Mouse (Mus musculus): ENCODE data around the gene Hbq1a. TPM values are rescaled to one million over a fixed set of nuclear protein-coding genes. Genes with fewer than 3 reads are reported as not detected.

Hbq1a gene
- polyA plus RNA-seq, 1 experiment from 2014 or later, result 0.89 TPM

GRCm38 (mm10) chr11:32340476-32341473 is 40.9 kb downstream of the Hbq1a start:
- H3K9me3 ChIP-seq, result no peaks in the 10 kb centered on the region
- H3K36me3 ChIP-seq, result no peaks in the 10 kb centered on the region
- peaks cover 10% of the 10 kb centered on the region; the same call in 1 of the 2 replicates for H3K4me1 ChIP-seq
- no peak overlapping the region for H3K4me3 ChIP-seq (replicated peaks)
- no peaks in the 10 kb centered on the region for H3K27me3 ChIP-seq (replicated peaks)
- no peak overlapping the region for H3K9ac ChIP-seq
- H3K4me2 ChIP-seq, result 0 out of 2 replicates have a peak overlapping the region, but pooled peaks have one; percentile 27
- 32% methylated on average over 17 of the region's 17 CpGs for WGBS
- ATAC-seq (ENCODE audit: insufficient read depth, low FRiP score, low read depth), result no peak; the same call in 1 of the 2 replicates
- H3K27ac ChIP-seq, result 0 out of 2 replicates have a peak overlapping the region, but pooled peaks have one; percentile 21

DNA sequence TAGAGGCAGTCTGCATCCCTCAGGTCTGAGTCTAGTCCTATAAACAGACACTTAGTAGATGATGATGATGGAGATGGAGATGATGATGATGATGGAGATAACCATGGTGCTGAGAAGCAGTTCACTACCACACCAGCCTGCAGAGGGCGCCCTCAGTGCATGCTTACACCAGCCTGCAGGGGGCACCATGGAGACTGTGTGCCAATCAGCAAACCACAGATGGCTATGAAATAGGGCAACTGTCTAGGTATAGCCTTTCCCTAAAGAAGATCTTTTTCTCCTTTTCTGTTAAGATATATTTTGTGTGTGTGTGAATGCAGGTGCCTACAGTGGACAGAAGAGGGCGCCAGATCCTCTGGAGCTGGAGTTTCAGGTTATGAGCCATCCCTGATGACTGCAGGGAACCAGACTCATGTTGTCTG is 42.9 kb downstream of the Hbq1a start:
- Histone ChIP-seq H3K4me1 (peaks cover 21% of the 10 kb centered on the region), H3K9me3 (no peaks in the 10 kb centered on the region), H3K27me3 (replicated peaks) (no peaks in the 10 kb centered on the region), H3K36me3 (no peaks in the 10 kb centered on the region), H3K4me2 (no peak overlapping the region), H3K9ac (no peak overlapping the region), H3K27ac (no peak overlapping the region), H3K4me3 (replicated peaks) (no peak overlapping the region)
- 23% methylated on average over 2 of the region's 2 CpGs for WGBS
- no peak for ATAC-seq (ENCODE audit: insufficient read depth, low FRiP score, low read depth)

DNA sequence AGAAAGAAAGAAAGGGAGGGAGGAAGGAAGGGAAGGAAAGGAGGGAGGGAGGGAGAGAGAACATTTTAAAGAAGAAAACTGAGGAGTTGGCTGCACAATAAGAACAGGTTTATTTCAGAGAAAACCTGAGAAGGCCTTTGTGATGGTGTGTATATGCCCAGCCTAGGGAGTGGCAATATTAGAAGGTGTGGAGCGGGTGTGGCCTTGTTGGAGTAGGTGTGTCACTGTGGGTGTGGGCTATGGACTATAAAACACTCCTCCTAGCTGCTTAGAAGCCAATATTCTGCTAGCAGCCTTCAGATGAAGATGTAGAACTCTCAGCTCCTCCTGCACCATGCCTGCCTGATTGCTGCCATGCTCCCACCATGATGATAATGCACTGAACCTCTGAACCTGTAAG is 43.5 kb downstream of the Hbq1a start:
- Histone ChIP-seq H3K9ac (no peak overlapping the region), H3K36me3 (no peaks in the 10 kb centered on the region), H3K4me3 (replicated peaks) (no peak overlapping the region), H3K27ac (no peak overlapping the region), H3K27me3 (replicated peaks) (no peaks in the 10 kb centered on the region), H3K9me3 (no peaks in the 10 kb centered on the region), H3K4me2 (no peak overlapping the region), H3K4me1 (peaks cover 22% of the 10 kb centered on the region)
- no peak for ATAC-seq (ENCODE audit: insufficient read depth, low FRiP score, low read depth)
- 76% methylated on average over 1 of the region's 1 CpGs for WGBS

DNA sequence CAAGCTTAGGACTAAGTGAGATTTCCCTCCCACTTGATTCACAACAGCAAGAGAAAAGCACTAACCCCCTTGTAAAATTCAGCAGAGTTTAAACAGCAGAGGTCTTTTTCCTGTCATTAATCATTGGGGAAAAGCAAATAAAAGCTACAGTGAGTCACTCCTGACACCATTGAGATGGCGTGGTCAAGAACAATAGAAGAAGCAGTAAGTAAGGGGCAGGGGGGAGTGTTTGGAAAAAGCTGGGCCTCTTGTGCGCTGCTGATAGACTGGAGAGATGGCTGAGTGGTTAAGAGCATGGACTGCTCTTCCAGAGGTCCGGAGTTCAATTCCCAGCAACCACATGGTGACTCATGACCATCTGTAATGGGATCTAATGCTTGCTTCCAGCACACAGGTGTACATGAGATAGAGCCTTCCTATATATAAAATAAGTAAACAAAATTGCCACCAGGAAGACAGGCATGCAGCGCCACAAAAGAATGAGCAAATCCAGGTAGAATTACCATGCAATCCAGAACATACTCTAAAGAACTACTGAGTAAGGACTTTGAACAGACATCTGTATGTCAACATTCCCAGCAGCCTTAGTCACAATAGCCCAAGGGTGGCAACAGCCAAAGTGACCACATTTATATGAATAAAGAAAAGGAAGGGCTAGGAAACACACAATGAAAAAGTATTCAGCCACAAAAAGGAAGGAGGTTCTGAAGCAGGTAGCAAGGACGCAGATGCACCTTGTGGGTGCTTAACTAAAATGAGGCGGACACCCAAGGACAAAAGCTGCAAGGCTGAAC is 45.8 kb downstream of the Hbq1a start:
- H3K36me3 ChIP-seq, result no peaks in the 10 kb centered on the region
- peaks cover 37% of the 10 kb centered on the region for H3K4me1 ChIP-seq
- peak overlapping the region; percentile 70 for H3K27ac ChIP-seq
- H3K9ac ChIP-seq, result no peak overlapping the region
- H3K27me3 ChIP-seq (replicated peaks), result no peaks in the 10 kb centered on the region
- no peaks in the 10 kb centered on the region for H3K9me3 ChIP-seq
- peak; percentile 56 for ATAC-seq (ENCODE audit: insufficient read depth, low FRiP score, low read depth)
- WGBS, result 56% methylated on average over 6 of the region's 6 CpGs
- H3K4me3 ChIP-seq (replicated peaks), result no peak overlapping the region
- 0 out of 2 replicates have a peak overlapping the region, but pooled peaks have one; percentile 14 for H3K4me2 ChIP-seq

- Histone ChIP-seq H3K4me3 (replicated peaks) (peak overlapping the region; percentile 84), H3K27me3 (replicated peaks) (no peaks in the 10 kb centered on the region), H3K4me2 (peak overlapping the region; percentile 89), H3K36me3 (peaks cover 10% of the 10 kb centered on the region), H3K4me1 (peaks cover 34% of the 10 kb centered on the region), H3K9ac (peak overlapping the region; percentile 92), H3K27ac (peak overlapping the region; percentile 86), H3K9me3 (no peaks in the 10 kb centered on the region)
- ATAC-seq (ENCODE audit: insufficient read depth, low FRiP score, low read depth), result no peak
- WGBS, result 4% methylated on average over 10 of the region's 10 CpGs
Observed at GRCm38 (mm10) chr11:32347264-32347606, 47.4 kb downstream of the Hbq1a start.

- no peaks in the 10 kb centered on the region for H3K9me3 ChIP-seq
- ATAC-seq (ENCODE audit: insufficient read depth, low FRiP score, low read depth), result peak; percentile 63
- WGBS, result under 1% methylated on average over 63 of the region's 86 CpGs
- H3K27ac ChIP-seq, result peak within 1 kb of the TSS; percentile 86
- H3K27me3 ChIP-seq (replicated peaks), result no peaks in the 10 kb centered on the region
- peaks cover 14% of the 10 kb centered on the region for H3K36me3 ChIP-seq
- peak within 1 kb of the TSS; percentile 84 for H3K4me3 ChIP-seq (replicated peaks)
- H3K4me2 ChIP-seq, result peak within 1 kb of the TSS; percentile 89
- H3K4me1 ChIP-seq, result peaks cover 34% of the 10 kb centered on the region
- peak within 1 kb of the TSS; percentile 92 for H3K9ac ChIP-seq
Observed at GRCm38 (mm10) chr11:32347607-32348432, 48.0 kb downstream of the Hbq1a start, which contains the start of gene Sh3pxd2b. Gene Sh3pxd2b, plus strand, starts transcription at chr11:32347820.

- no peak for ATAC-seq (ENCODE audit: insufficient read depth, low FRiP score, low read depth)
- peak overlapping the region; percentile 84 for H3K4me3 ChIP-seq (replicated peaks)
- H3K9ac ChIP-seq, result peak overlapping the region; percentile 92
- WGBS, result 20% methylated on average over 9 of the region's 9 CpGs
- no peaks in the 10 kb centered on the region for H3K9me3 ChIP-seq
- peaks cover 16% of the 10 kb centered on the region for H3K36me3 ChIP-seq
- H3K27ac ChIP-seq, result peak overlapping the region; percentile 86
- H3K4me2 ChIP-seq, result peak overlapping the region; percentile 89
- H3K27me3 ChIP-seq (replicated peaks), result no peaks in the 10 kb centered on the region
- H3K4me1 ChIP-seq, result peaks cover 34% of the 10 kb centered on the region
Observed at GRCm38 (mm10) chr11:32348433-32349283, 48.8 kb downstream of the Hbq1a start.

DNA sequence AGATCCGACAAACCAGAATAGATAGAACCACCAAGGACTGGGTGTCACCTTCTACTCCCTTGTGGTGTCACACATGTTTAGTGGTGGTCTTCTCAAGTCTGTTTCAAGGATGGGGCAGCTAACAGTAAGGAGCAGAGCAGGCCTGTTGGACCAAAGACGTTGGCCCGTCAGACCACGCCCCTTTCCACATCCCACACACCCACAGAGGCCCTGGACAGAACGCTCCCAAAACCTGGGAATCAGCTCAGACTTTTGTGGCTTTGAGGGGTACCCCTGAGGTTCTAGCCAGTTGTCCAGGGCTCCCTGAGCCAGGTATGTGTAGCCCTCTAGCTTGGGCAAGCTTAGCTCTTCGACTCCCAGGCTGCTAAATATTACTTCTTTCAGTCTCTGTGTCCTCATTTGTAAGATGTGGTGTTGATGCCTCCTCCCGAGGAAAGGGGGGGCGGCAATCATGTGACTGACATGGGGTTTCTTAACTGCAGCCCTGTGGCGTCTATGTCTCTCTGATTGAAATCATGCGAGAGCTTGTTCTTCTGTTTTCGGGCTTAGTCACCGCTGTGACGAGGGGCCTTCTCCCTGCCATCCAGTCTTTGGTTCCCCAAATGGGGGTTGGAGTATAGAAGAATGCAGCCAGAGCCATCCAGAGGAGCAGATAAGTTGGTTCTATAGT is 49.5 kb downstream of the Hbq1a start:
- no peaks in the 10 kb centered on the region for H3K9me3 ChIP-seq
- peak overlapping the region; percentile 59; the same call in 1 of the 2 replicates for H3K27ac ChIP-seq
- WGBS, result 56% methylated on average over 13 of the region's 13 CpGs
- ATAC-seq (ENCODE audit: insufficient read depth, low FRiP score, low read depth), result no peak
- peak overlapping the region; percentile 89 for H3K4me2 ChIP-seq
- H3K27me3 ChIP-seq (replicated peaks), result no peaks in the 10 kb centered on the region
- no peak overlapping the region for H3K9ac ChIP-seq
- peaks cover 16% of the 10 kb centered on the region for H3K36me3 ChIP-seq
- H3K4me3 ChIP-seq (replicated peaks), result peak overlapping the region; percentile 84
- H3K4me1 ChIP-seq, result peaks cover 34% of the 10 kb centered on the region
